Mouse (Mus musculus) ES-Bruce4 (cell line): ENCODE data around the gene Snx32.

ENCODE experiments used
- CTCF ChIP-seq: IDR thresholded peaks from one replicate; pipeline ENCODE4 v1.8.1; 2011; ENCODE audit warnings: low read depth, low read length
- EP300 ChIP-seq: IDR thresholded peaks from 2 replicates; pipeline ENCODE4 v1.6.1; 2011; ENCODE audit warnings: low read depth, low read length; ENCODE audit not compliant: insufficient read depth
- POLR2A ChIP-seq: IDR thresholded peaks from one replicate; pipeline ENCODE4 v1.8.1; 2011; ENCODE audit warnings: low read length; ENCODE audit not compliant: insufficient read depth

DNA sequence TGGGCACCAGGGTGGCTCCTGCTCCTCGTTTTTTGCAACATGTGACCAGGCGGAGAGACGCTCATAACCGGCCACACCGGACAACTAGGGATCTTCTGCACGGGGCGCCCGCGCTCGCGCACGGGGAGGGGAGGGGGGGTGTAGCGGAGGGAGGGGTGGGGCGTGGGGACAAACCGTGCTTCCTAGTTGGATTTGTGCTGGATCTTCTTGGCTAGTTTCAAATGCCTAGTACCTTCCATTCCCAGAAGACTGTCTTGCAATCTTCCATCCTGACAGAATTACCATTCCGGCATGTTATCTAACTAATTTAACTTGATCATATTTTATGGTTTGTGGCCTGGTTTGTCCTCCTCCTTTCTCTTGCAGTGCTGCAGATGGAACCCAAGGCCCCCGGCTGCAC is 6.7 kb downstream of the Snx32 start, which contains the start of gene 1700020D05Rik:
- no peak for TF ChIP-seq CTCF
- TF ChIP-seq POLR2A = no peak
- TF ChIP-seq EP300 = no peak
